Mouse (Mus musculus): ENCODE measurements at regions not wholly inside any gene's neighbourhood (a gene's known extent, or its start where the extent isn't known, plus 50 kb on each side); places are given as distances from the start of the nearest gene placed in this dataset.

DNA sequence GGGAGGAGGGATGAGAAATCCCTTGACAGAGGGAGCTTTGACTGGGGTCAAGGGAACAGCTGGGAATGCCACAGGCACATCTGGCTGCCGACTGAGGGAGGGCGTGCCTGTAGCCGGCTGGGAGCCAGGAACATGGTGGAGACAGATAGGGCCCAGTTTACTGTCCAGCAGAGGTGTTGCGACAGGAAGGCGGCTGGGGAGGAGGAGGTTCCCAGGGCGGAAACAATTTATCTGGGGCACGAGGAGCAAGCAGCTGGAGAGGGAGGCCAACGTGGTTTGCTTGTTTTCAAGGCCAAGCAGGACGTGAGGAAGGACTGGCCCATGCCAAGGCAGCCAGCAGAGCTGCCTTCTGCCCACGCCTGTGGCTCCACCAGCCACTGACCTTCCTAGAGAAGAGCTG is 208.0 kb downstream of the Cyp26b1 start:
- DNase-seq (ENCODE audit: low spot score in 2 of 2), result peak in 1 of 2 experiments; percentile 25

GRCm38 (mm10) chr6:84383718-84384117 is 210.0 kb downstream of the Cyp26b1 start:
- DNase-seq (ENCODE audit: low spot score in 2 of 2), result no peak

DNA sequence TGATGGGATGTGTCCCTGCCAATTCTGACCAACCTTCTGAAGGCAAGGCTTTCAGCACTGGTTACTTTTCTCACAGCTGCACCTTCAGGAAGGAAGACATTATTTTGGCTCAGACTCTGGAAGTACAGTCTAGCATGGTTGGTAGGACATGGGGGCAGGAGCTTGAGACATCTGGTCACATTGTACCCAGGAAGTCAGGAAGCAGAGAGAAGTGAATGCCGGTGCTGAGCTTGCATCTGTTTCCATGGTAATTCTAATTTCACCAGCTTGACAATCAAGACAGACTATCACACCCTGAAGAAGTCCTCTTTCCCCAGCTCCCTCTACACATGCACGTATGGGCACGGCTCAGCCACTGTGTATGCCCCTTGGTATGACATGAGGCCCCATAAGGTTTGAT is 210.6 kb downstream of the Cyp26b1 start:
- no peak for DNase-seq (ENCODE audit: low spot score in 2 of 2)

DNA sequence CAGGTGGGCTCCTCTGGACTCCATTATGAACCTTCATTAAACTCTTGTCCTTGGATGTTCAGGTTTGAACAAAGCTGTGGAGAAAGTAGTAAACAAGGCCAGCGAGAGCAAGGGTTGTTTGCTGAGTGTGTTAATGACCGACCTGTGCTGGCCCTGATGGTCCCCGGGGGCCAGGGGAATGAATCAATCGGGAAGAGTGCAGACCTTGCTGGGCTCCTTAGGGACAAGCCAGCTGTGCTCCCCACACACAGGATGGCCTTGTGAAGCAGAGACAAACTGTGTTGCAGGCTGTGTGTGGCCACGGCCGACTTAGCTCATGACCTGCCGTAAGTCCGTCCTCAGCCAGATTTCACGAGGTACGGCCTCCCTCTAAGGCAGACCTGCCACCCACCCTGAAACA is 212.1 kb downstream of the Cyp26b1 start:
- no peak for DNase-seq (ENCODE audit: low spot score in 2 of 2)

DNA sequence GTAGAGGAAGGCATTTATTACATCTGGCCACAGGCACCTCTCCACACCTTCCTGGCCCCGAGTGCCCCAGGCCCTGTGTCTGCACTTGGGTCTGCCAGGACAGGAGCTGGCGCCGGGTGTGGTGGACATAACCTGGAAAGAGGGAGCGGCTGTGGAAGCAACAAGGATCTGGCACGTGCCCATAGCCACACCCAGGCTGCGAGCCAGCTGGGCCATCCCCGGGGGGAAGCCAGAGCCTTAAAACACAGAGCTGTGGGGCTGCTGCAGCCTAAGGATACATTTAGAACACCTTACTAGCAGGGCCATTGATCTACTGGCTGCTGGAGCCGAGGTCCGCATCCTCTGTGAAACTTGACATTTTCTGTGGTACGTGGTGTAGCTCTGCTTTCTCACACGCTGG is 217.0 kb downstream of the Cyp26b1 start:
- DNase-seq (ENCODE audit: low spot score in 2 of 2), result no peak

- no peak for DNase-seq (ENCODE audit: low spot score in 2 of 2)
Measured at GRCm38 (mm10) chr6:84375498-84375897, 218.2 kb downstream of the Cyp26b1 start.

DNA sequence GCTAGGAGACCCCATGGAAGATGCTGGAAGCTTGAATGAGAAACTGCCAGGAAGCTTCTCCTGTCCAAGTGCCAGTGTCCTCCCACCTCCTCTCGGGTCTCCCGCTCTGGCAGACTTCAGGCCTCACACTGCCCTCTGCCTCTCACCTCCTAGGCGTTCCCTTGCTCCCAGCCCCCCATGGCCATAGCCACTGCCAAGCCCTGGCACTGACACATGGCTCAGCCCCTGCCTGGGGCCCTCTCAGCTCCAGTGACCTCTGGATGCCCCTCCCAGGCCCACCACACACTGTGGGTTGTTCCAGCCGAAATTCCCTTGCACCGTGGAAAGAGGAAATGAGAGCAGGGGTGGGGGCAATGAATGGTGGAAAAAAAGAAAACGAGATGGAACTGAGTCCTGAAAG is 227.3 kb downstream of the Cyp26b1 start:
- DNase-seq (ENCODE audit: low spot score in 2 of 2), result no peak

DNA sequence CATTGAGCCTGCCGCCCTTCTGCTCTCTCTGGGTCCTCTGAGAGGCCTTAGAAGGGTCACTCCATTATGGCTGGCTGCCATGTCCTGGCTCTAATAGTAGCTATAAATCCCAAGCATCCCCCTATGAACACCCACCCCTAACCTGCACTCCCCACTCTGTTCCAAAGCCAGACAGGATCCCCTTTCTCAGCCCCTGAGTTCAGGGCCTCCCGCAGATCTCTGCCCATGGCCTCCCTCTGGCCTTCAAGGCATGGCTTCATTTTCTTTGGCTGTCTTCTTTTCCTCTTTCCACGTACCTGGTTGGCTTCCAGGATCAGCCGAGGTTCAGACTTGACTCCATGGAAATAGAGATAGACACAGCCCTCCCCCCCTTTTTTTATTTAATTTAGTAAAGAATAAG is 227.8 kb downstream of the Cyp26b1 start:
- no peak for DNase-seq (ENCODE audit: low spot score in 2 of 2)

DNA sequence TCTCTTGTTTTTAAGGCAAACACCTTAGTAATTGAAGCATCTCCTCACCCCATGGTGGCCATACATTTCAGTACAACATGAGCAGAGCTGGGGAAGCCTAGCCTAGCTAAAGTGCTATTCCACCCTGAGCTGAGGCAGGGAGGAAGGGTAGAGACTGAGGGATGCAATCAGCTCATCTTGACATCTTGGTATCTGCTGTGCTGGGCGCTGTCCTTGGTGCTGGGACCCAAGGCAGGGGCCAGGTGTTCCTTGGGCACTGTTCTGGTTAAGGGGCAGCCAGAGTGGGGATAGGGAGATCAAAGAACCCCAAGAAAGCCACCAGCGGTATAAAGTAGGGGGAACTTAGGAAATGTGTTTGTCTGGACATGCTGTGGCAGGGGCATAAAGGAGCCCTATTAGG is 228.7 kb downstream of the Cyp26b1 start:
- DNase-seq (ENCODE audit: low spot score in 2 of 2), result no peak

DNA sequence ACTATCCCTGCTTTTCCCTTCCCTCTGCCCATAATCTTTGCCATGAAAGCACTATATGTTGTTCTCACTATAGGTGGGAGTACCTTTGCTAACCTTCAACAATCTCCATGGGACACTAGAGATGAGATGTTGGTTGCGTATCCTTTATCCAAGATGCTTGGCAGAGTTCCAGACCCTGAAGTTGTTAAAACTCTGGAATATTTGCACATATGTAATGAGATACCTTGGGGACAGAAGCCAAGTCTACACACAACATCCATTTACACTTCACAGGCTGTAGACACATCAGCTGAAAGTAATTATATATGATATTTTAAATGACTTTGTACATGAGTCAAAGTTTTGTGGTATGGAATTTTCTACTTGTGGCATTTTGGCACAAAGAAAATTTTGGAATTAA is 231.4 kb downstream of the Cyp26b1 start:
- no peak for DNase-seq (ENCODE audit: low spot score in 2 of 2)

GRCm38 (mm10) chr6:84357911-84358310 is 235.8 kb downstream of the Cyp26b1 start:
- no peak for DNase-seq (ENCODE audit: low spot score in 2 of 2)

DNA sequence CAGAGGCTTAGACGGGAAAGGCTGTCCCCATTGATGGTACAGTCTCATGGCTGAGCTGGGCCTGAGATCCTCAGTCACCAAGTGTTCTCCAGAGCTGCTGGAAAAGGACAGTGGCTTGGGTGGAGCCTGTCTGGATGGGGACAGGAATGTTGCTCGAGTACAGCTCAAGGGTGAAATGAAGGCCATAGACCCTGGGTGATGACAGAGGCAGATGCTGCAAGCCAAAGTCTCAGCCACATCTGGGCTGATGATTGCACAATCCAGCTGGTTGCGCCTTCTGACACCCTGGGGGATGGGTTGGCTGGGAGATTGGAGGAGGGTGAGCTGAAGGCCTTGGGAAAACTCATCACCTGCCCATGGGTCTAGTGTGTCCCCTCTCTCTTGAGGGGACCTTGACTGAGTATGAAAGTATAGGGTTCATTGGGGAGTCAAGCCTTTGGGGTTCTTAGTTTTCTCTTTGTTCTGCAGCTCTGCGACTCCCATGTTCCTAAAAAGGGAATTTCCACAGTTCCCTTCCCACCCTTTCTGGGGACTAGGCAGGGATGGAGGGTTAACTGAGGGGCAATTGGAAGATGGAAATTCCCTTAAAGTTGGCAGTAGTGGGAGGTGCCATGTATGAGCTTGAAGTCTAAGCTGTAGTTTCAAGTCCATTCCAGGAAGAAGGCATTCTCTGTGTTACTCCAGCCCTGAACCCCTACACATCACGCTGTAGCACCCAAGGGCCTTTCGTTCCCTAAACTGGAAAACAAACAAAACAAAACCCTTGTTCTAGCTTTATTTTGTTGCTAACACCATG is 240.1 kb downstream of the Cyp26b1 start:
- no peak for DNase-seq (ENCODE audit: low spot score in 2 of 2)

DNA sequence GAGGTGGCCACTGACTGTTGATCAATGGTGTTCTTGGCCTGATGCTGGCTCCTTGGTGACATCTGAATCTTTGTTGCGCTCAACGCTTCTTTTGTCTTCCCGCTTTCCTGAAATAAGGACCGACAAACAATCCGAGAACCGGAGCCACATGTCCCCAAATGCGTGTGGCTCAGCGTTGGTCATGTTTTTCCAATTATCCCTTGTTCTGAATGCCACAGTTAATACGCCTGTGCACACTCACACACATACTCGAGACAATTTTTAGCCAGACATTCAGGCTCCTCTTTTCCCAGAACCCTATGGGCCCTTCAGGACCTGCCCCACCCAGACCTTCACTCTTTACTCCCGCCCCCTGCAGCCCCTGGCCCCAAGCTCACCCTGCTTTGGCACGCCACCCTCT is 248.8 kb downstream of the Cyp26b1 start:
- no peak for DNase-seq (ENCODE audit: low spot score in 2 of 2)

DNA sequence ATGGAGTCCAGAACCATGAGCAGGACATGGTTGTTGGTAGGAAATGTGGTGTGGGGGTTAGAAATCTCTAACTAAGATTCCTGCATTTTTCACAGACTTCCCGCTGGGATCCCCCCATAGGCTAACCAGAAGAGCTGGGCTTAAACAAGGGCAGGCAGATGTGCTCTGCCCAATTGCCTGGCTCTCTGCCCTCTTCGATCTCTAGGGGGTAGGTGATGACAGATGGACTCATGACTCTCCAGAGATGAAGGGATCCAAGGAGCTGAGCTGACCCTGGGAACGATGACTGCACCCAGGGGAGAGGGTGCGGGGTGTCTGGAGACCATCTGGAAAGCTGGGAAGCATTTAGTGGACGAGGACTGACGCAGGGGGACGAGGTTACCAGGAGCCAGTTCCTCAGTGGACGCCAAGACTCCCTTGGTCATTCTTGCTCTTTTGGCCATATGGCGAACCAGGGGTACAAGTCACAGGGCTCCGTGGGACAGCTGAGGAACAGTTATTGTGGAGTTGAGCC is 260.0 kb downstream of the Cyp26b1 start:
- no peak for DNase-seq (ENCODE audit: low spot score in 2 of 2)

GRCm38 (mm10) chr6:84329106-84329505 is 264.6 kb downstream of the Cyp26b1 start:
- no peak for DNase-seq (ENCODE audit: low spot score in 2 of 2)

- DNase-seq (ENCODE audit: low spot score in 2 of 2), result no peak
Measured at GRCm38 (mm10) chr6:84328030-84328390, 265.7 kb downstream of the Cyp26b1 start.

GRCm38 (mm10) chr6:84327306-84328029 is 266.2 kb downstream of the Cyp26b1 start:
- DNase-seq (ENCODE audit: low spot score in 2 of 2), result no peak

- DNase-seq (ENCODE audit: low spot score in 2 of 2), result no peak
Measured at GRCm38 (mm10) chr6:84325384-84326114, 268.2 kb downstream of the Cyp26b1 start.

DNA sequence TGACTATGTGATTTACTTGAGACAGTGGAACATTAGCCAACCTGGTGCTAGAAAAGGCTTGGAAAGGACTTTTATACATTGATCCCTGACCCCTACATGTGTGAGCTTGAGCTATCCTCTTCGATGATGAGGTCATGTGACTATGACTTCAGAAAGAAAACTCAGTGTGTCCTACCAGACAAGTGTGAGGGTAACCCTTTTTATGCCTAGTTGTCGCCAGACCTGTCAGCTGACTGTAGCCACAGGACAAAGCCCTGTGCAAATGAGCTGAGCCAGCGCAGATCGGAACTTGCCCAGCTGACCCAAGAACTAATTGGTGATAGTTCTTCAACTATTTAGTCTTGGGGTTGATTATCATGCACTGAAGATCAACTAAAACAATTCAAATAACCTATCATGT is 269.5 kb downstream of the Cyp26b1 start:
- no peak for DNase-seq (ENCODE audit: low spot score in 2 of 2)

GRCm38 (mm10) chr6:84322528-84322927 is 271.2 kb downstream of the Cyp26b1 start:
- DNase-seq (ENCODE audit: low spot score in 2 of 2), result no peak

GRCm38 (mm10) chr6:84320586-84320985 is 273.1 kb downstream of the Cyp26b1 start:
- DNase-seq (ENCODE audit: low spot score in 2 of 2), result no peak

DNA sequence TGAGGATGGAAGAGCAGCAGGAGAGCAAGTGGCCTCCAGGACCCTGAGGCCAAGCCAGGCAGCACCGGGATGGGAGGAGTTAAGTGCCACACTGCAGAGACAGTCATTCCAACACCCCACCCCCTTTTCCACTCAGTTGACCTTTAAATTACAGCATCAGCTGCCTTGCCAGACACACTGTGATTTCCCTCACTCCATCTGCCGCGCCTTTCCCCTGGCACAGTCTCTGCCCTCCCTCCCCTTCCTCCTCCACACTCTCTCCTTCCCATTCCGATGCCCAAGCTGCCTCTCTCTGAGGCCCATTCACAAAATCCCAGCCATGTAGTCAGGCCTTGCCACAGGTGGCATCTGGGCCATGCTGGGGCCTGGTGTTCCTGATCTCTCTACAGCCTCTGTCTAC is 274.9 kb downstream of the Cyp26b1 start:
- no peak for DNase-seq (ENCODE audit: low spot score in 2 of 2)

All from urinary bladder, adult 18-20 months (tissue).